Mouse (Mus musculus): Measurements from ENCODE around the gene Tnk2. TPM values are rescaled to one million over a fixed set of nuclear protein-coding genes. Genes with fewer than 3 reads are reported as not detected.
A peak's percentile ranks its signal among the peaks of the same experiment; 100 is the strongest.
"Not testable (repeated sequence)": the region's sequence is repeated elsewhere in the genome, so short reads cannot be mapped to it uniquely, and the experiment has no call there.

Gene Tnk2
- total RNA-seq, 2 experiments from 2014 or later, result 51.6 to 82.2 TPM

- no peak for DNase-seq
Observed at GRCm38 (mm10) chr16:32636331-32636730, 7.3 kb upstream of the Tnk2 start.

- no peak for DNase-seq
Observed at GRCm38 (mm10) chr16:32636871-32637521, 6.7 kb upstream of the Tnk2 start.

GRCm38 (mm10) chr16:32638476-32638875, 5.2 kb upstream of the Tnk2 start:
- DNase-seq, result peak; percentile 87

GRCm38 (mm10) chr16:32640096-32640495, 3.6 kb upstream of the Tnk2 start:
- peak; percentile 30 for DNase-seq

GRCm38 (mm10) chr16:32640683-32641082, 3.0 kb upstream of the Tnk2 start:
- not testable (repeated sequence) for DNase-seq

- DNase-seq, result no peak
Observed at GRCm38 (mm10) chr16:32641440-32642219, 2.0 kb upstream of the Tnk2 start.

GRCm38 (mm10) chr16:32642280-32642679, 1.4 kb upstream of the Tnk2 start:
- no peak for DNase-seq

GRCm38 (mm10) chr16:32644069-32644800, 561 bp downstream of the Tnk2 start:
- DNase-seq, result peak; percentile 61

- no peak for DNase-seq
Observed at GRCm38 (mm10) chr16:32644801-32645170, 1.1 kb downstream of the Tnk2 start.

- DNase-seq, result no peak
Observed at GRCm38 (mm10) chr16:32645361-32645914, 1.8 kb downstream of the Tnk2 start.

GRCm38 (mm10) chr16:32646014-32646413, 2.3 kb downstream of the Tnk2 start:
- DNase-seq, result no peak

GRCm38 (mm10) chr16:32647712-32648111, 4.0 kb downstream of the Tnk2 start:
- no peak for DNase-seq

GRCm38 (mm10) chr16:32650461-32650860, 6.8 kb downstream of the Tnk2 start:
- DNase-seq, result no peak

GRCm38 (mm10) chr16:32650974-32651618, 7.4 kb downstream of the Tnk2 start:
- no peak for DNase-seq

GRCm38 (mm10) chr16:32654071-32654733, 10.5 kb downstream of the Tnk2 start:
- DNase-seq, result no peak

- DNase-seq, result no peak
Observed at GRCm38 (mm10) chr16:32655534-32655933, 11.9 kb downstream of the Tnk2 start.

- DNase-seq, result no peak
Observed at GRCm38 (mm10) chr16:32656321-32656720, 12.6 kb downstream of the Tnk2 start.

- DNase-seq, result no peak
Observed at GRCm38 (mm10) chr16:32656794-32657193, 13.1 kb downstream of the Tnk2 start.

GRCm38 (mm10) chr16:32657498-32658250, 14.0 kb downstream of the Tnk2 start:
- DNase-seq, result no peak

- no peak for DNase-seq
Observed at GRCm38 (mm10) chr16:32658743-32659171, 15.1 kb downstream of the Tnk2 start.

GRCm38 (mm10) chr16:32659385-32659784, 15.7 kb downstream of the Tnk2 start:
- DNase-seq, result no peak
